Mouse (Mus musculus) ES-Bruce4 (cell line): ENCODE measurements at regions not wholly inside any gene's neighbourhood (a gene's known extent, or its start where the extent isn't known, plus 50 kb on each side); places are given as distances from the start of the nearest gene placed in this dataset.

Source experiments
- CTCF ChIP-seq: IDR thresholded peaks from one replicate; pipeline ENCODE4 v1.8.1; 2011; ENCODE audit warnings: low read depth, low read length
- EP300 ChIP-seq: IDR thresholded peaks from 2 replicates; pipeline ENCODE4 v1.6.1; 2011; ENCODE audit warnings: low read depth, low read length; ENCODE audit not compliant: insufficient read depth
- POLR2A ChIP-seq: IDR thresholded peaks from one replicate; pipeline ENCODE4 v1.8.1; 2011; ENCODE audit warnings: low read length; ENCODE audit not compliant: insufficient read depth

GRCm38 (mm10) chr13:63979581-63979980 is 109.4 kb downstream of the Hsd17b3 start:
- no peak for TF ChIP-seq CTCF
- no peak for TF ChIP-seq EP300
- no peak for TF ChIP-seq POLR2A
